Mouse (Mus musculus) C2C12 (cell line): Measurements from ENCODE around the gene Tent4a. TPM values are rescaled to one million over a fixed set of nuclear protein-coding genes. Genes with fewer than 3 reads are reported as not detected.

Source experiments
- H3K27me3 ChIP-seq: one replicate; pipeline ENCODE4 v1.6.1; 2011; ENCODE audit not compliant: control insufficient read depth, insufficient read depth, insufficient read length
- H3K36me3 ChIP-seq: one replicate; pipeline ENCODE4 v1.6.1; 2011; ENCODE audit not compliant: control insufficient read depth, insufficient read depth
- H3K4me3 ChIP-seq: one replicate; pipeline ENCODE4 v1.5.1; 2011; ENCODE audit warnings: mild to moderate bottlenecking, control low read depth; ENCODE audit not compliant: poor library complexity, insufficient read depth, severe bottlenecking
- H3K79me2 ChIP-seq: one replicate; pipeline ENCODE4 v1.6.1; 2011; ENCODE audit not compliant: control insufficient read depth, insufficient read depth
- H3K79me3 ChIP-seq: one replicate; pipeline ENCODE4 v1.6.1; 2011; ENCODE audit warnings: low read depth, control low read depth
- H3ac ChIP-seq: one replicate; pipeline ENCODE3; 2011; ENCODE audit warnings: low read depth; ENCODE audit not compliant: control insufficient read depth, insufficient read length
- CEBPB ChIP-seq: IDR thresholded peaks from one replicate; pipeline ENCODE4 v1.6.1; 2011; ENCODE audit warnings: low read depth, mild to moderate bottlenecking, control low read depth, moderate library complexity
- CTCF ChIP-seq: IDR thresholded peaks from one replicate; pipeline ENCODE4 v1.5.1; 2011; ENCODE audit not compliant: control insufficient read depth, insufficient read depth, insufficient read length
- FOSL1 ChIP-seq: IDR thresholded peaks from one replicate; pipeline ENCODE4 v1.8.0; 2011; ENCODE audit warnings: mild to moderate bottlenecking, low read length; ENCODE audit not compliant: poor library complexity, insufficient read depth, severe bottlenecking
- MAX ChIP-seq: IDR thresholded peaks from one replicate; pipeline ENCODE4 v1.6.1; 2011; ENCODE audit warnings: mild to moderate bottlenecking, control low read depth
- MYOD1 ChIP-seq: IDR thresholded peaks from one replicate; pipeline ENCODE4 v1.6.1; 2011; ENCODE audit warnings: low read depth; ENCODE audit not compliant: control insufficient read depth, insufficient read length
- MYOG ChIP-seq: IDR thresholded peaks from one replicate; pipeline ENCODE4 v1.6.1; 2011; ENCODE audit not compliant: control insufficient read depth, insufficient read length; ENCODE audit errors: extremely low read depth
- USF1 ChIP-seq: IDR thresholded peaks from one replicate; pipeline ENCODE4 v1.6.1; 2011; ENCODE audit warnings: low read depth, mild to moderate bottlenecking, control low read depth, moderate library complexity
- polyA plus RNA-seq: library from polyadenylated mRNA; unstranded; fragments of >200 nt; fragmentation: generic; extraction: Trizol; gene quantifications from one replicate; pipeline ENCODE4 v1.2.1, GENCODE M21; 2012; ENCODE audit warnings: missing spikeins

Gene Tent4a
- polyA plus RNA-seq, 1 experiment, result 19.2 TPM

GRCm38 (mm10) chr13:69559291-69559961 is 25.0 kb upstream of the Tent4a start:
- TF ChIP-seq MYOD1 (no peak), CEBPB (no peak), MAX (no peak), USF1 (no peak), MYOG (no peak), CTCF (no peak), FOSL1 (no peak)
- H3K79me3 ChIP-seq, result no peaks in the 10 kb centered on the region

GRCm38 (mm10) chr13:69558098-69558660 is 23.8 kb upstream of the Tent4a start:
- TF ChIP-seq FOSL1 (no peak), MAX (no peak), CTCF (no peak), CEBPB (no peak), MYOD1 (no peak), MYOG (no peak), USF1 (no peak)
- no peaks in the 10 kb centered on the region for H3K36me3 ChIP-seq

More at GRCm38 (mm10) chr13:69559291-69559961, 25.0 kb upstream of the Tent4a start:
- H3ac ChIP-seq, result no peak overlapping the region
- no peaks in the 10 kb centered on the region for H3K27me3 ChIP-seq
- H3K36me3 ChIP-seq, result no peaks in the 10 kb centered on the region
- H3K79me2 ChIP-seq, result no peaks in the 10 kb centered on the region
- H3K4me3 ChIP-seq, result no peak overlapping the region

GRCm38 (mm10) chr13:69556728-69557127 is 22.3 kb upstream of the Tent4a start:
- H3K79me3 ChIP-seq, result no peaks in the 10 kb centered on the region
- H3K36me3 ChIP-seq, result no peaks in the 10 kb centered on the region
- no peak for TF ChIP-seq FOSL1
- no peak for TF ChIP-seq CEBPB
- TF ChIP-seq MAX, result no peak
- no peak for TF ChIP-seq USF1
- no peak for TF ChIP-seq MYOD1
- no peak for TF ChIP-seq MYOG
- no peak for TF ChIP-seq CTCF
- no peak overlapping the region for H3ac ChIP-seq
- H3K27me3 ChIP-seq, result no peaks in the 10 kb centered on the region
- H3K79me2 ChIP-seq, result no peaks in the 10 kb centered on the region
- H3K4me3 ChIP-seq, result no peak overlapping the region

More at GRCm38 (mm10) chr13:69558098-69558660, 23.8 kb upstream of the Tent4a start:
- Histone ChIP-seq H3K27me3 (no peaks in the 10 kb centered on the region), H3ac (no peak overlapping the region), H3K79me2 (no peaks in the 10 kb centered on the region), H3K4me3 (no peak overlapping the region), H3K79me3 (no peaks in the 10 kb centered on the region)

- H3K36me3 ChIP-seq, result no peaks in the 10 kb centered on the region
- H3K4me3 ChIP-seq, result no peak overlapping the region
- H3K79me3 ChIP-seq, result no peaks in the 10 kb centered on the region
- no peak overlapping the region for H3ac ChIP-seq
- no peaks in the 10 kb centered on the region for H3K79me2 ChIP-seq
- TF ChIP-seq CEBPB, result no peak
- no peak for TF ChIP-seq FOSL1
- peak; percentile 41 for TF ChIP-seq USF1
- TF ChIP-seq CTCF, result no peak
- no peaks in the 10 kb centered on the region for H3K27me3 ChIP-seq
Observed at GRCm38 (mm10) chr13:69555957-69556482, 21.6 kb upstream of the Tent4a start.

- Histone ChIP-seq H3K79me3 (no peaks in the 10 kb centered on the region), H3K4me3 (no peak overlapping the region), H3K27me3 (no peaks in the 10 kb centered on the region), H3ac (no peak overlapping the region), H3K36me3 (no peaks in the 10 kb centered on the region), H3K79me2 (no peaks in the 10 kb centered on the region)
- TF ChIP-seq FOSL1, result no peak
- TF ChIP-seq USF1, result no peak
- TF ChIP-seq MAX, result no peak
- no peak for TF ChIP-seq MYOG
- TF ChIP-seq CEBPB, result no peak
- TF ChIP-seq CTCF, result no peak
- TF ChIP-seq MYOD1, result no peak
Observed at GRCm38 (mm10) chr13:69555045-69555444, 20.6 kb upstream of the Tent4a start.
